Mouse (Mus musculus): ENCODE measurements around the gene Dcdc2c. TPM values are rescaled to one million over a fixed set of nuclear protein-coding genes. Genes with fewer than 3 reads are reported as not detected.

Gene Dcdc2c
- polyA plus RNA-seq, 1 experiment from 2014 or later = not detected

DNA sequence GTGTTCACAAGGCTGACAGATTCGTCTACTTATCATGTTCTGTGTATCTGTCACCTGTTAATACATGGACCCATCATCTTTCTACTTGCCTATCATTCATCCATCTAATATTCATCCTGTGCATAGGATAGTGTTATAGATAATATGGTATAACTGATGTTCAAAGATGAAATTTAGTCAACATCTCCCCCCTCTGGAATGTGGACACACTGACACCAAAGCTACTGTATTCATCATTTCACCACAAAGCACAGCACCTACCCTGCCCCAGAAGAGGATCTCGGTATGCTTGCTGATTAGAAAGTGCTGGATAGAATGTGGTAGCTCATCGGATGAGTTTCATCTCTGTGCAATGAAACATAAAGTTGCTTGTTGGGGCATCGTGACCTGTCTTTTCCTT lies 135.2 kb downstream of the Dcdc2c start:
- H3K36me3 ChIP-seq (ENCODE audit: control insufficient read depth, insufficient read depth) = no peaks in the 10 kb centered on the region
- no peak overlapping the region for H3K27ac ChIP-seq (ENCODE audit: low read length)
- no peaks in the 10 kb centered on the region for H3K9me3 ChIP-seq (replicated peaks; ENCODE audit: control insufficient read depth, low read length)
- ATAC-seq (ENCODE audit: low read depth) = no peak
- no peaks in the 10 kb centered on the region for H3K27me3 ChIP-seq (ENCODE audit: control insufficient read depth, insufficient read depth, low read depth, low read length)
- 56% methylated on average over 4 of the region's 4 CpGs for WGBS (ENCODE audit: insufficient replicate concordance)
- no peak overlapping the region for H3K4me3 ChIP-seq (ENCODE audit: low read depth, low read length)
- no peak overlapping the region for H3K9ac ChIP-seq (ENCODE audit: low read depth, low read length)
- no peaks in the 10 kb centered on the region for H3K4me1 ChIP-seq (ENCODE audit: control insufficient read depth, low read depth, low read length)
- H3K4me2 ChIP-seq (ENCODE audit: low read depth, low read length) = no peak overlapping the region

GRCm38 (mm10) chr12:28407656-28408405 lies 144.4 kb downstream of the Dcdc2c start:
- Histone ChIP-seq H3K27me3 (ENCODE audit: control insufficient read depth, insufficient read depth, low read depth, low read length) (no peaks in the 10 kb centered on the region), H3K4me1 (ENCODE audit: control insufficient read depth, low read depth, low read length) (no peaks in the 10 kb centered on the region), H3K9me3 (replicated peaks; ENCODE audit: control insufficient read depth, low read length) (no peaks in the 10 kb centered on the region), H3K4me2 (ENCODE audit: low read depth, low read length) (no peak overlapping the region), H3K4me3 (ENCODE audit: low read depth, low read length) (no peak overlapping the region), H3K27ac (ENCODE audit: low read length) (no peak overlapping the region), H3K36me3 (ENCODE audit: control insufficient read depth, insufficient read depth) (no peaks in the 10 kb centered on the region), H3K9ac (ENCODE audit: low read depth, low read length) (no peak overlapping the region)
- WGBS (ENCODE audit: insufficient replicate concordance) = 70% methylated on average over 10 of the region's 10 CpGs
- no peak for ATAC-seq (ENCODE audit: low read depth)

DNA sequence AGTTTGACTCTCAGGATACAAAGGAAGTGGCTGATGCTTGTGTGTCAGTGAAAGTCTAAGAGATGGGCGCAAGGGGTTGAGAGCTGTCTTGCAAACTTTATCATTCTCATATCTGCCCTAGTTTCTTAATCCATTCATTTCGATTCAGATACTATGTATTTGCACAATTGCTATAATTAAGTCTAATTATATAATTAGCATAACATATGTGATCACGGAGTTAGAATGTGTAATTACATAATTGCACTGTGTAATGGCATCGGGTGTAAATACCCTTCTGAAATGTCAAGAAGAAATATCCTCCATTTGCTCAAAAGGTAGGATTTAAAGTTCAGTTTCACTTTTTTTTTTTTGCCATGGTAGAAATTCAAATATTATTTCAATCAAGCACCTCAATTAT lies 149.9 kb downstream of the Dcdc2c start:
- 61% methylated on average over 4 of the region's 4 CpGs for WGBS (ENCODE audit: insufficient replicate concordance)
- no peaks in the 10 kb centered on the region for H3K36me3 ChIP-seq (ENCODE audit: control insufficient read depth, insufficient read depth)
- no peak for ATAC-seq (ENCODE audit: low read depth)
- no peak overlapping the region for H3K4me3 ChIP-seq (ENCODE audit: low read depth, low read length)
- H3K27me3 ChIP-seq (ENCODE audit: control insufficient read depth, insufficient read depth, low read depth, low read length) = no peaks in the 10 kb centered on the region
- H3K27ac ChIP-seq (ENCODE audit: low read length) = no peak overlapping the region
- no peak overlapping the region for H3K9ac ChIP-seq (ENCODE audit: low read depth, low read length)
- no peaks in the 10 kb centered on the region for H3K4me1 ChIP-seq (ENCODE audit: control insufficient read depth, low read depth, low read length)
- no peak overlapping the region for H3K4me2 ChIP-seq (ENCODE audit: low read depth, low read length)
- H3K9me3 ChIP-seq (replicated peaks; ENCODE audit: control insufficient read depth, low read length) = no peaks in the 10 kb centered on the region

- Histone ChIP-seq H3K27ac (ENCODE audit: low read length) (no peak overlapping the region), H3K4me2 (ENCODE audit: low read depth, low read length) (no peak overlapping the region), H3K9ac (ENCODE audit: low read depth, low read length) (no peak overlapping the region), H3K4me3 (ENCODE audit: low read depth, low read length) (no peak overlapping the region), H3K27me3 (ENCODE audit: control insufficient read depth, insufficient read depth, low read depth, low read length) (no peaks in the 10 kb centered on the region), H3K36me3 (ENCODE audit: control insufficient read depth, insufficient read depth) (no peaks in the 10 kb centered on the region), H3K9me3 (replicated peaks; ENCODE audit: control insufficient read depth, low read length) (no peaks in the 10 kb centered on the region), H3K4me1 (ENCODE audit: control insufficient read depth, low read depth, low read length) (no peaks in the 10 kb centered on the region)
- WGBS (ENCODE audit: insufficient replicate concordance) = 44% methylated on average over 5 of the region's 5 CpGs
- ATAC-seq (ENCODE audit: low read depth) = no peak
Observed at GRCm38 (mm10) chr12:28401372-28401771, 150.8 kb downstream of the Dcdc2c start.

DNA sequence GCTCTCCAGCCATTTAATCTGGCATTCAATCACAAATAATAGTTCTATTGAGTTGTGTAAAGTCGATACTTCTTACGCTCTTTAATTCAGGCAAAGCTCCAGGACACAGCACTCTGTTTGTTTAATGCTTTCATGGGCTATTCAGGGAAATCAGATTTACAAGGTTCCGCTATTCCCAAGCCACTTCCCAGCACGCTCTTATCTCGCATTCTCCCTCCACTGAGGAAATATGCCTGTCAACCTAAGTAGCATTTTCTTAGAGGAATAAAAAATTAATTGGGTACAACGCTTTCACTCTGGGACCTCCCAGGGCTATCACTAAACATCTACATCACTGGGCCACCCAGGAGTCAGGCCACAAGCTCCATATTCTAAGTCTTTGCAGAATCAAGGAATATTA lies 160.1 kb downstream of the Dcdc2c start:
- Histone ChIP-seq H3K9me3 (replicated peaks; ENCODE audit: control insufficient read depth, low read length) (no peaks in the 10 kb centered on the region), H3K4me2 (ENCODE audit: low read depth, low read length) (no peak overlapping the region), H3K4me1 (ENCODE audit: control insufficient read depth, low read depth, low read length) (no peaks in the 10 kb centered on the region), H3K27me3 (ENCODE audit: control insufficient read depth, insufficient read depth, low read depth, low read length) (no peaks in the 10 kb centered on the region), H3K4me3 (ENCODE audit: low read depth, low read length) (no peak overlapping the region), H3K9ac (ENCODE audit: low read depth, low read length) (no peak overlapping the region), H3K27ac (ENCODE audit: low read length) (no peak overlapping the region), H3K36me3 (ENCODE audit: control insufficient read depth, insufficient read depth) (no peaks in the 10 kb centered on the region)
- ATAC-seq (ENCODE audit: low read depth) = no peak
- WGBS (ENCODE audit: insufficient replicate concordance) = 60% methylated on average over 6 of the region's 6 CpGs

Other genes with a start within 250 kb of the Dcdc2c start
- gene Allc, start 30.1 kb upstream of the Dcdc2c start, polyA plus RNA-seq (2015; fragmentation: Nextera tagmentation; extraction: Ambion mirVana) = not detected in 2 replicates
- gene Colec11, start 71.0 kb upstream of the Dcdc2c start, polyA plus RNA-seq (2015; fragmentation: Nextera tagmentation; extraction: Ambion mirVana) = 15.8 and 17.6 TPM in 2 replicates
- 287 and 343 TPM in 2 replicates for gene Rps7, start 83.6 kb upstream of the Dcdc2c start, polyA plus RNA-seq (2015; fragmentation: Nextera tagmentation; extraction: Ambion mirVana)
- gene Rnaseh1, start 97.2 kb upstream of the Dcdc2c start, polyA plus RNA-seq (2015; fragmentation: Nextera tagmentation; extraction: Ambion mirVana) = 10.1 and 10.5 TPM in 2 replicates
- 58.3 and 64.1 TPM in 2 replicates for gene Adi1, start 122.8 kb upstream of the Dcdc2c start, polyA plus RNA-seq (2015; fragmentation: Nextera tagmentation; extraction: Ambion mirVana)
- gene Trappc12, start 198.1 kb upstream of the Dcdc2c start, polyA plus RNA-seq (2015; fragmentation: Nextera tagmentation; extraction: Ambion mirVana) = 16.7 and 17.2 TPM in 2 replicates
- gene Eipr1, start 199.4 kb upstream of the Dcdc2c start, polyA plus RNA-seq (2015; fragmentation: Nextera tagmentation; extraction: Ambion mirVana) = 24.5 and 25.5 TPM in 2 replicates